Comparison of ENCODE assay signal across 13 mouse cellular contexts in genomic region chr2:20293336-20293735, GRCm38 (mm10).
A peak's percentile ranks its signal among the peaks of the same experiment; 100 is the strongest.
DNase-seq lines count a peak whose midpoint lies in the region; ATAC-seq and TF ChIP-seq lines count a peak whose summit lies in the region.
"Had no signal": no experiment of that assay in that cellular context is flagged by ENCODE, and none has a peak within 500 bp of the region (broad histone marks: within the 10 kb centered on the region; RNA-seq: fewer than 3 reads in every experiment).

No protein-coding gene starts in this region.

- H3K4me3 ChIP-seq in midbrain, postnatal 0 days (ENCODE audit: low read depth, low read length), result no peak overlapping the region
- H3K4me3 ChIP-seq: erythroblast, embryonic 14.5 days; neural tube, embryonic 15.5 days had no signal

- H3K4me1 ChIP-seq in midbrain, postnatal 0 days (ENCODE audit: insufficient read depth, low read length), result no peaks in the 10 kb centered on the region
- H3K4me1 ChIP-seq: neural tube, embryonic 15.5 days had no signal

- TF ChIP-seq CTCF in midbrain, postnatal 0 days (IDR thresholded peaks at IDR 0.05), result no peak

- H3K27me3 ChIP-seq in midbrain, postnatal 0 days (ENCODE audit: insufficient read depth, low read length), result no peaks in the 10 kb centered on the region
- H3K27me3 ChIP-seq: neural tube, embryonic 15.5 days had no signal

- no peak overlapping the region for H3K27ac ChIP-seq in midbrain, postnatal 0 days (ENCODE audit: low read depth, low read length)
- H3K27ac ChIP-seq: neural tube, embryonic 15.5 days had no signal

- 91% methylated on average over 8 of the region's 8 CpGs for WGBS in midbrain, postnatal 0 days

- intact Hi-C loops in left cerebral cortex, postnatal 36 days (cut with DNase I), result loop anchor here (10.0 kb wide), 1 partner anchor 111 kb away; no protein-coding TSS in a partner anchor

- DNase-seq in cerebellum, postnatal 10 days, result peak; percentile 51 to 62
- DNase-seq in cerebellum, adult 11-12 months, result no peak
- peak; percentile 52 to 58 for DNase-seq in cerebellum, postnatal 36 days
- peak; percentile 32 for DNase-seq in layer of hippocampus, adult 9-10 months (ENCODE audit: low spot score)
- peak; percentile 83 to 84 for DNase-seq in left cerebral cortex, postnatal 36 days (ENCODE audit: low spot score in 2 of 2)
- no peak for DNase-seq in kidney, postnatal 4 days
- no peak for DNase-seq in midbrain, postnatal 0 days (ENCODE audit: low spot score)
- DNase-seq: kidney, adult 9 months; midbrain, embryonic 14.5 days; thymus, adult 2 months had no signal

- H3K9me3 ChIP-seq in midbrain, postnatal 0 days (ENCODE audit: low read length), result no peaks in the 10 kb centered on the region
- H3K9me3 ChIP-seq: neural tube, embryonic 15.5 days had no signal

- no peaks in the 10 kb centered on the region for H3K36me3 ChIP-seq in midbrain, postnatal 0 days (ENCODE audit: insufficient read depth, low read length)
- H3K36me3 ChIP-seq: neural tube, embryonic 15.5 days had no signal

- no peak overlapping the region for H3K9ac ChIP-seq in midbrain, postnatal 0 days (replicated peaks; ENCODE audit: low read length, poor library complexity, severe bottlenecking)
- H3K9ac ChIP-seq: neural tube, embryonic 15.5 days had no signal

- ATAC-seq in midbrain, postnatal 0 days (ENCODE audit: low FRiP score), result no peak
- no peak for ATAC-seq in granulocyte monocyte progenitor cell, adult 5-6 weeks (replicated peaks; ENCODE audit: poor library complexity, severe bottlenecking)

- H3K4me2 ChIP-seq in midbrain, postnatal 0 days (ENCODE audit: low read depth, low read length, poor library complexity, severe bottlenecking), result no peak overlapping the region
- H3K4me2 ChIP-seq: neural tube, embryonic 15.5 days had no signal

Comparison
In these comparisons a context has a peak if more than half of its experiments do, and no peak if none do; other contexts are left out.
1. DNase-seq: peak in cerebellum, postnatal 10 days (2 of 2), cerebellum, postnatal 36 days (2 of 2), layer of hippocampus, adult 9-10 months (single experiment) and left cerebral cortex, postnatal 36 days (2 of 2); none in cerebellum, adult 11-12 months (single experiment), kidney, postnatal 4 days (0 of 2) and midbrain, postnatal 0 days (single experiment).